ENCODE assay signal across 10 mouse cellular contexts in genomic region chr19:46455556-46455955, GRCm38 (mm10). TPM values are rescaled to one million over a fixed set of nuclear protein-coding genes. Genes with fewer than 3 reads are reported as not detected.
DNase-seq lines count a peak whose midpoint lies in the region; ATAC-seq lines count a peak whose summit lies in the region.
"Had no signal": no experiment of that assay in that cellular context is flagged by ENCODE, and none has a peak within 500 bp of the region (broad histone marks: within the 10 kb centered on the region; RNA-seq: fewer than 3 reads in every experiment).

No protein-coding gene starts in this region.

- no peaks in the 10 kb centered on the region for H3K9me3 ChIP-seq in heart, embryonic 15.5 days (replicated peaks)
- H3K9me3 ChIP-seq in neural tube, embryonic 11.5 days (ENCODE audit: control insufficient read depth, low read length): no peaks in the 10 kb centered on the region
- H3K9me3 ChIP-seq in limb, embryonic 10.5 days (replicated peaks): no peaks in the 10 kb centered on the region

- peak overlapping the region; percentile 23 for H3K4me2 ChIP-seq in heart, embryonic 15.5 days
- no peak overlapping the region for H3K4me2 ChIP-seq in neural tube, embryonic 11.5 days (ENCODE audit: low read depth)

- H3K4me1 ChIP-seq in heart, embryonic 15.5 days (replicated peaks): peaks cover 86% of the 10 kb centered on the region
- no peaks in the 10 kb centered on the region for H3K4me1 ChIP-seq in neural tube, embryonic 11.5 days (ENCODE audit: control insufficient read depth, insufficient read depth, low read length)
- H3K4me1 ChIP-seq in limb, embryonic 10.5 days: peaks cover 35% of the 10 kb centered on the region

- H3K27ac ChIP-seq in heart, embryonic 15.5 days: peak overlapping the region; percentile 90
- H3K27ac ChIP-seq in neural tube, embryonic 11.5 days (ENCODE audit: low read depth, low read length): peak overlapping the region; percentile 23; the same call in 1 of the 2 replicates
- H3K27ac ChIP-seq in limb, embryonic 10.5 days: peak overlapping the region; percentile 72

- DNase-seq in heart, postnatal 36 days: no peak
- DNase-seq in neural tube, embryonic 11.5 days (ENCODE audit: low spot score): no peak
- DNase-seq in neural tube, embryonic 10.5 days (ENCODE audit: extremely low spot score, low spot score): no peak
- DNase-seq in limb, embryonic 10.5 days (ENCODE audit: low spot score): no peak
- no peak for DNase-seq in thymus, postnatal 0 days (ENCODE audit: low spot score)
- DNase-seq in frontal cortex, postnatal 25 days (ENCODE audit: low spot score in 2 of 2): no peak
- no peak for DNase-seq in layer of hippocampus, adult 9-11 months
- DNase-seq: right cerebral cortex, postnatal 25 days had no signal

- H3K4me3 ChIP-seq in heart, embryonic 15.5 days: no peak overlapping the region
- H3K4me3 ChIP-seq in neural tube, embryonic 11.5 days (ENCODE audit: low read depth, low read length): no peak overlapping the region
- no peak overlapping the region for H3K4me3 ChIP-seq in limb, embryonic 10.5 days

- peak overlapping the region; percentile 24 for H3K9ac ChIP-seq in heart, embryonic 15.5 days
- H3K9ac ChIP-seq in neural tube, embryonic 11.5 days (ENCODE audit: low read length): no peak overlapping the region

- H3K36me3 ChIP-seq in heart, embryonic 15.5 days: 0 out of 2 replicates have a peak, but pooled peaks cover 3% of the 10 kb centered on the region
- peaks cover 6% of the 10 kb centered on the region for H3K36me3 ChIP-seq in neural tube, embryonic 11.5 days (ENCODE audit: control insufficient read depth, insufficient read depth, low read length)
- peaks cover 95% of the 10 kb centered on the region for H3K36me3 ChIP-seq in limb, embryonic 10.5 days

- WGBS in heart, embryonic 15.5 days: 84% methylated on average over 8 of the region's 8 CpGs
- 94% methylated on average over 8 of the region's 8 CpGs for WGBS in neural tube, embryonic 11.5 days
- 94% methylated on average over 8 of the region's 8 CpGs for WGBS in limb, embryonic 10.5 days

- no peaks in the 10 kb centered on the region for H3K27me3 ChIP-seq in heart, embryonic 15.5 days
- H3K27me3 ChIP-seq in neural tube, embryonic 11.5 days (ENCODE audit: control insufficient read depth, insufficient read depth, low read length): no peaks in the 10 kb centered on the region
- no peaks in the 10 kb centered on the region for H3K27me3 ChIP-seq in limb, embryonic 10.5 days (ENCODE audit: low read depth, poor library complexity, severe bottlenecking)

- intact Hi-C loops in heart, postnatal 36 days (cut with DNase I): no loop called here

- no peak for ATAC-seq in heart, embryonic 15.5 days (replicated peaks; ENCODE audit: insufficient number of reproducible peaks, insufficient read depth, low FRiP score, low read depth)
- ATAC-seq in neural tube, embryonic 11.5 days (ENCODE audit: insufficient read depth, low FRiP score, low TSS enrichment): no peak
- ATAC-seq: inflammation-experienced regulatory T-cells, adult 6 months had no signal

RNA-seq across cellular contexts. Expression of gene Trim8, which starts 45.9 kb away (rescaled TPM):
- 15.9 and 19.2 TPM in 2 replicates for polyA plus RNA-seq in heart, embryonic 15.5 days (2015; fragmentation: Nextera tagmentation; extraction: Ambion mirVana)
- 10 to 100 TPM; 38.7 to 40.0 TPM for total RNA-seq in heart, postnatal 36 days (2021)
- 26.6 and 28.7 TPM in 2 replicates for polyA plus RNA-seq in neural tube, embryonic 11.5 days (2014; fragmentation: Nextera tagmentation; extraction: Ambion mirVana)
- polyA plus RNA-seq in limb, embryonic 10.5 days (2016; fragmentation: Nextera tagmentation; extraction: Ambion mirVana): 13.0 and 15.2 TPM in 2 replicates
- 20.4 and 23.6 TPM in 2 replicates for polyA plus RNA-seq in thymus, postnatal 0 days (2015; fragmentation: Nextera tagmentation; extraction: Ambion mirVana)

RNA-seq across cellular contexts. Expression of gene Sufu, which starts 58.9 kb away (rescaled TPM):
- polyA plus RNA-seq in heart, embryonic 15.5 days (2015; fragmentation: Nextera tagmentation; extraction: Ambion mirVana): 15.2 and 20.6 TPM in 2 replicates
- 10 to 100 TPM; 10.8 to 12.7 TPM for total RNA-seq in heart, postnatal 36 days (2021)
- 44.1 and 45.0 TPM in 2 replicates for polyA plus RNA-seq in neural tube, embryonic 11.5 days (2014; fragmentation: Nextera tagmentation; extraction: Ambion mirVana)
- polyA plus RNA-seq in limb, embryonic 10.5 days (2016; fragmentation: Nextera tagmentation; extraction: Ambion mirVana): 53.8 and 58.5 TPM in 2 replicates
- polyA plus RNA-seq in thymus, postnatal 0 days (2015; fragmentation: Nextera tagmentation; extraction: Ambion mirVana): 20.7 and 21.0 TPM in 2 replicates

Comparison
In these comparisons a context has a peak if more than half of its experiments do, and no peak if none do; other contexts are left out.
1. H3K27ac ChIP-seq: peak in every context shown above with its lines; median percentile 90 in heart, embryonic 15.5 days; 72 in limb, embryonic 10.5 days; 23 in neural tube, embryonic 11.5 days.